Mouse (Mus musculus) cerebellum, adult 2 months (tissue): ENCODE data around the gene Gfi1. TPM values are rescaled to one million over a fixed set of nuclear protein-coding genes. Genes with fewer than 3 reads are reported as not detected.

ENCODE experiments used
- DNase-seq, 2 experiments: peaks; one replicate each; pipeline ENCODE4 v3.0.0; 2021
- H3K27ac ChIP-seq: fragments of 200-500 bp; 2 replicates; pipeline ENCODE4 v1.5.1; 2012; ENCODE audit warnings: low read length, control low read depth, inconsistent platforms; ENCODE audit not compliant: insufficient read depth
- H3K27me3 ChIP-seq: fragments of 200-500 bp; 2 replicates; pipeline ENCODE4 v1.6.1; 2012; ENCODE audit warnings: inconsistent platforms, mild to moderate bottlenecking, low read length, moderate library complexity; ENCODE audit not compliant: control insufficient read depth, insufficient read depth
- H3K4me1 ChIP-seq: fragments of 200-500 bp; 2 replicates; pipeline ENCODE4 v1.6.1; 2011; ENCODE audit warnings: low read length; ENCODE audit not compliant: control insufficient read depth, insufficient read depth
- H3K4me3 ChIP-seq: fragments of 200-500 bp; replicated peaks from 2 replicates; pipeline ENCODE3; 2011; ENCODE audit warnings: mild to moderate bottlenecking, low read depth, low read length, control low read depth; ENCODE audit not compliant: insufficient read depth
- CTCF ChIP-seq: fragments of 200-500 bp; IDR thresholded peaks from 2 replicates; pipeline ENCODE4 v1.5.1; 2011; ENCODE audit warnings: low read depth, mild to moderate bottlenecking, control low read depth, low read length, moderate library complexity, borderline replicate concordance; ENCODE audit not compliant: insufficient read depth
- POLR2A ChIP-seq: fragments of 200-500 bp; IDR thresholded peaks from 2 replicates; pipeline ENCODE4 v1.6.1; 2011; ENCODE audit warnings: low read length, control low read depth, borderline replicate concordance; ENCODE audit not compliant: insufficient read depth
- whole genome bisulfite sequencing: fragments of 180-500 bp; shearing (Covaris S2); methylation state at CpG from one replicate; pipeline ENCODE4 v1.1.7; 2018; 5-methylcytosine and 5-hydroxymethylcytosine counted together
- polyA plus RNA-seq: library from polyadenylated mRNA; depleted of rRNA; stranded (reverse); fragments of >200 nt; gene quantifications from 2 replicates; pipeline ENCODE4 v1.2.3, GENCODE M21; 2012; rRNA removed

The Gfi1 gene
- polyA plus RNA-seq, 1 experiment = not detected

GRCm38 (mm10) chr5:107687161-107687560 is 38.7 kb downstream of the Gfi1 start:
- Histone ChIP-seq H3K27me3 (no peaks in the 10 kb centered on the region), H3K4me1 (no peaks in the 10 kb centered on the region), H3K4me3 (no peak overlapping the region), H3K27ac (no peak overlapping the region)
- DNase-seq = no peak
- WGBS = 97% methylated on average over 5 of the region's 5 CpGs
- TF ChIP-seq POLR2A (no peak), CTCF (no peak)

DNA sequence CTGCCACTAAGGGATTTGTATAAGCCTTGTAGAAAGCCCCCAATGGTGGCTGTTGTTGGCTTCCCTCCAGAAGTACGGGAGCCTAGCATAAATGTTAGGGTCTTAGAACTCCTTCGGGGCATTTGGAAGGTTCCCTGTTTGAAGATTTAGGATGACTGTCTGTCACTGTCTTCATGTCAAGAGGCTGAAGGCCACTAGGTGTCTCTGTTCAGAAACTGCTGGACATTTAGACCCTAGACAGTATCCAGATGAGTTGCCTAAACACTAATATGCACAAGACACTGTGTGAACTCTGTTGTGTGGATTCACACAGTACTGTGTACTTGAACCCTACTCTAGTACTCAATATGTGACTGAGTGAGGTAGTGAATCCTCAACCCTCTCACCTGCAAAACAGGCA is 41.5 kb downstream of the Gfi1 start:
- WGBS = 59% methylated on average over 2 of the region's 2 CpGs
- Histone ChIP-seq H3K27me3 (no peaks in the 10 kb centered on the region), H3K4me3 (no peak overlapping the region), H3K27ac (no peak overlapping the region), H3K4me1 (no peaks in the 10 kb centered on the region)
- TF ChIP-seq CTCF = no peak
- no peak for TF ChIP-seq POLR2A
- no peak for DNase-seq

DNA sequence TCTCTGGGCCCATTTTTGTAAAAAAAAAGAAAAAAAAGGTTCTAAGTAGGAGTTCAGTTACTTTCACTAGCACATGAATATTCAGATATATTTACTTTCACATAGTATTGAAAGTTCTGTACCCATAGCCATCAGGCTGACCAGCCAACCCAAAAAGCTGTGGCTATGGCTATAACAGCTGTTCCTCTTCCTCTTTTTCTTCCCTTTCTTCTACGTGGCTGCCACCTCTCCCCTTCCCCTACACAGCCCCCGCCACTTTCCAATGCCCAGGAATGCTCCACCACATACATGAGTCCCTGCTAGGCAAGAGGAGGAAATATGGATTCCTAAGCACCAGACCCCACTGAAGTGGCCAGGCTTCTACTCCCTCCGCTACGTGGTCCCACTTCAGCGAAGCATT is 44.5 kb downstream of the Gfi1 start:
- Histone ChIP-seq H3K27me3 (no peaks in the 10 kb centered on the region), H3K4me1 (no peaks in the 10 kb centered on the region), H3K27ac (no peak overlapping the region), H3K4me3 (no peak overlapping the region)
- TF ChIP-seq CTCF = no peak
- 73% methylated on average over 5 of the region's 5 CpGs for WGBS
- no peak for DNase-seq

DNA sequence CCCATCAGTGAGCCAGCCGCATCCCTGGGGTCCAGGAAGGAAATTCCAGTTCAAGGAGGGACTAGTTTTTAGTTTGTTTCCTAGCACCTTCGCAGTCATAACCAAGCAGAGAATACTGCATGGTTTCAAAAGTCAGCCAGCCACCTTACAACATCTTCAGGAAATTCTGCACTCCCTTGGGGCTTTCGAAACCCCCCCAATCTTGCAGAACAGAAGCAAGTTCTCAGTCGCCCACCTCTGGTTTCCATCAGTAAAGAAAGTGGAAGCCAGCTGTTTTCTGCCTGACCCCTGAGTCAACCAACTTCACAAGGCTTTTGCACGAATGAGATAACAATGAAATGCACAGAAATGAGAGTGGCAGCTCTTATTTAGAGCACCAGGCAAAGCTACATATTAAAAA is 47.4 kb downstream of the Gfi1 start:
- Histone ChIP-seq H3K27me3 (no peaks in the 10 kb centered on the region), H3K27ac (no peak overlapping the region), H3K4me3 (no peak overlapping the region), H3K4me1 (no peaks in the 10 kb centered on the region)
- 72% methylated on average over 5 of the region's 5 CpGs for WGBS
- no peak for DNase-seq
- no peak for TF ChIP-seq CTCF
- TF ChIP-seq POLR2A = no peak

Other genes starting within 250 kb of the Gfi1 start
- gene Gm42669, start 218.4 kb downstream of the Gfi1 start, polyA plus RNA-seq = 0.23 and 0.46 TPM in 2 replicates
- gene 1700028K03Rik, start 191.3 kb downstream of the Gfi1 start, polyA plus RNA-seq = 0.21 and 0.32 TPM in 2 replicates
- 12.5 and 13.4 TPM in 2 replicates for gene Rpap2, start 128.7 kb downstream of the Gfi1 start, polyA plus RNA-seq
- gene Glmn, start 128.1 kb downstream of the Gfi1 start, polyA plus RNA-seq = 16.3 and 16.8 TPM in 2 replicates
- gene Ube2d2b, start 104.1 kb upstream of the Gfi1 start, polyA plus RNA-seq = not detected in 2 replicates
- gene Evi5, start 149.1 kb upstream of the Gfi1 start, polyA plus RNA-seq = 37.2 and 37.6 TPM in 2 replicates
- 75.5 and 81.9 TPM in 2 replicates for gene Rpl5, start 174.5 kb upstream of the Gfi1 start, polyA plus RNA-seq